Mouse (Mus musculus) spleen, postnatal 36 days (tissue): ENCODE results near the gene Gm10638.

ENCODE experiments used
- DNase-seq, 2 experiments: peaks; one replicate each; pipeline ENCODE4 v3.0.0; 2022; ENCODE audit warnings: low spot score in 2 of 2, mixed read lengths in 1 of 2

Gene Gm10638

DNA sequence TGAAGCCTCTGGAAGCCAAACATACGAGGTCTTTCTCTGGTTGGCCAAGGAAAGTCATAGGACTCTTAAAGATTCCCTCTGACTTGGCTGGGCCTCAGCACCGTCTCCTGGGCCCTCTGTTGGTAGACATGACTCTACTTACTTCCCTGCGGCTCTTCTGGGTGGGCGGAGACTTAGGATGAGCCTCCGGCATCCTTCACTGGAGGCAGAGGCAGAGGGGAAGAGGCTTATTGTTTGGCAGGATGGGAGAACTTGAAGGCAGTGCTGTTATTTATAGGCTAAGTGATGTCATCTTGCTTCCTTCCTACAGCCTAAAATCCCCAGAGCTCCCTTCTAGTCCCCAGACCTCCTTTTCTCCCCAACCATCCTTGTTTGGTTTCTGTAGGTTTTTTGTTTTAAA lies 41.0 kb downstream of the Gm10638 start:
- DNase-seq, result no peak

GRCm38 (mm10) chr8:86787891-86788420 lies 42.5 kb downstream of the Gm10638 start:
- DNase-seq, result no peak

- DNase-seq, result no peak
These were observed 44.1 kb downstream of the Gm10638 start for GRCm38 (mm10) chr8:86789576-86789975.

GRCm38 (mm10) chr8:86791542-86791941 lies 46.0 kb downstream of the Gm10638 start:
- DNase-seq, result no peak

- no peak for DNase-seq
These were observed 49.2 kb downstream of the Gm10638 start for GRCm38 (mm10) chr8:86794716-86795115.
